ENCODE assay signal across 35 mouse cellular contexts in the genomic region with DNA sequence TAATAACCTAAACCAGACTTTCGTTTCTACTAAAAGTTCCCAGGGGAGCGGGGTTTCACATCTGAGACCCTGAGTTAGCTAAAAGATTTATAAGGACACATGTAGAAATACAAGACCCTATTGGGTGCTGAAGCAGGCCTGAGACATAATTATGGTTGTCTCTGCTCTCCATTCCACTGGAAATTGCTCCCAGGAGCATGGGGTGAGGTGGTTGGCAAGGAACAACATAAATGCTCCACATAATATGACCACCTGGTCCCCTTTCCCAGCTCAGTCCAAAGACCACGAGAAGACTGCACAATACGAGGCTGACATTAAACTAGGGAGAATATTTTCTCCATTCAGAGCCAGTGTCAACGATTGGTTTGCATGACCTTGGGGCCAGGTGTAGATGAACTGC.
"Had no signal": no experiment of that assay in that cellular context is flagged by ENCODE, and none has a peak within 500 bp of the region (broad histone marks: within the 10 kb centered on the region; RNA-seq: fewer than 3 reads in every experiment).

No protein-coding gene starts in this region.

- H3K27ac ChIP-seq: heart, adult 2 months; heart, embryonic 10.5 days; heart, embryonic 13.5 days; heart, embryonic 15.5 days; hindbrain, embryonic 10.5 days; hindbrain, embryonic 12.5 days; hindbrain, embryonic 13.5 days; hindbrain, embryonic 14.5 days; hindbrain, embryonic 15.5 days; hindbrain, postnatal 0 days; intestine, embryonic 15.5 days; kidney, embryonic 15.5 days; kidney, postnatal 0 days; layer of hippocampus, adult 2 months had no signal

- H3K27me3 ChIP-seq: heart, embryonic 12.5 days; heart, embryonic 13.5 days; heart, embryonic 15.5 days; hindbrain, embryonic 12.5 days; hindbrain, embryonic 13.5 days; hindbrain, embryonic 15.5 days; intestine, embryonic 15.5 days; kidney, embryonic 15.5 days had no signal

- H3K4me2 ChIP-seq: heart, embryonic 11.5 days; heart, embryonic 12.5 days; heart, embryonic 13.5 days; heart, embryonic 15.5 days; hindbrain, embryonic 12.5 days; hindbrain, embryonic 13.5 days; hindbrain, embryonic 14.5 days; hindbrain, embryonic 15.5 days; intestine, embryonic 15.5 days; kidney, embryonic 15.5 days had no signal

- H3K4me3 ChIP-seq: heart, adult 2 months; heart, embryonic 10.5 days; heart, embryonic 12.5 days; heart, embryonic 13.5 days; heart, embryonic 15.5 days; hindbrain, embryonic 10.5 days; hindbrain, embryonic 12.5 days; hindbrain, embryonic 13.5 days; hindbrain, embryonic 15.5 days; intestine, embryonic 15.5 days; kidney, embryonic 15.5 days; layer of hippocampus, adult 2 months had no signal

- H3K9me3 ChIP-seq: heart, embryonic 10.5 days; heart, embryonic 12.5 days; heart, embryonic 13.5 days; heart, embryonic 15.5 days; hindbrain, embryonic 10.5 days; hindbrain, embryonic 12.5 days; hindbrain, embryonic 13.5 days; hindbrain, embryonic 15.5 days; intestine, embryonic 15.5 days; kidney, embryonic 15.5 days had no signal

- ATAC-seq: hindbrain, embryonic 16.5 days; hindbrain, postnatal 0 days; inflammation-experienced regulatory T-cells, adult 6 months; intestine, embryonic 15.5 days; intestine, embryonic 16.5 days; intestine, postnatal 0 days had no signal

- H3K9ac ChIP-seq: heart, embryonic 12.5 days; heart, embryonic 13.5 days; heart, embryonic 15.5 days; hindbrain, embryonic 12.5 days; hindbrain, embryonic 13.5 days; hindbrain, embryonic 14.5 days; hindbrain, embryonic 15.5 days; intestine, embryonic 15.5 days; kidney, embryonic 15.5 days had no signal

- H3K4me1 ChIP-seq: heart, embryonic 10.5 days; heart, embryonic 12.5 days; heart, embryonic 13.5 days; heart, embryonic 15.5 days; hindbrain, embryonic 10.5 days; hindbrain, embryonic 12.5 days; hindbrain, embryonic 13.5 days; hindbrain, embryonic 15.5 days; intestine, embryonic 15.5 days; kidney, embryonic 15.5 days had no signal

- H3K36me3 ChIP-seq: heart, embryonic 10.5 days; heart, embryonic 12.5 days; heart, embryonic 13.5 days; heart, embryonic 15.5 days; hindbrain, embryonic 10.5 days; hindbrain, embryonic 12.5 days; hindbrain, embryonic 13.5 days; hindbrain, embryonic 15.5 days; intestine, embryonic 15.5 days; kidney, embryonic 15.5 days had no signal

- DNase-seq: heart, adult 2 months; heart, postnatal 10 days; heart, postnatal 14 days; heart, postnatal 36 days; heart, postnatal 4 days; kidney, adult 11 months; kidney, adult 18-20 months; kidney, adult 2 months; kidney, adult 8-10 months; kidney, adult 9 months; kidney, postnatal 10 days; kidney, postnatal 14 days; kidney, postnatal 25 days; kidney, postnatal 36 days; kidney, postnatal 4 days; layer of hippocampus, adult 9-11 months had no signal
